Mouse (Mus musculus): ENCODE measurements around the gene Gpa33.

DNA sequence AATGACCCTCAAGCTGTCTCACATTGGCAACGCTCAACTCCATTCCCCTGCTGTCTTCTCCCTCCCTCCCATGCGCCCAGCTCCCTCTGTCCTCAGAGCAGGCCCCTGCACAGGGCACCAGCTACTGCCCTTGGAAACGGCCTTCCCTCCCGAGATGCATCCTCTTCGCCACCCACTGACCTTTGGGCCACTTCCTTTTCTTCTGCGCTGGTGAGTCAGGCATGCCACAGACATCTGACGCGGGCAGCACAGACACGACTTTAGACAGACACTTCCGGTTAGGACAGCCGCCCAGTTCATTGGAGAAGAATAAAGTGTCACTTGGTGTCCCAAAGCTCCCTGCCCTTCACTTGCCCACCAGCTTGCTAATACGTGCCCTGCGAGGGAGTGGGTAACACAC, 8.1 kb downstream of the Gpa33 start:
- TF ChIP-seq POLR2A (IDR thresholded peaks at IDR 0.05; ENCODE audit: control insufficient read depth, extremely low read depth, insufficient read depth, low read length, poor library complexity) (no peak), CTCF (IDR thresholded peaks at IDR 0.05; ENCODE audit: borderline replicate concordance, control insufficient read depth, extremely low read depth, insufficient read depth, low read length, poor library complexity) (no peak)
